Mouse (Mus musculus) fibroblast of lung, adult 2 months (primary cell): ENCODE measurements around the gene Tmem120a.

Source experiments
- DNase-seq: peaks from one replicate; pipeline ENCODE4 v3.0.0-alpha.2; 2011; ENCODE audit warnings: low read depth

Gene Tmem120a

GRCm38 (mm10) chr5:135709716-135710115, 34.5 kb downstream of the Tmem120a start:
- no peak for DNase-seq

- DNase-seq, result no peak
Measured at GRCm38 (mm10) chr5:135707855-135708254, 36.4 kb downstream of the Tmem120a start.

GRCm38 (mm10) chr5:135707039-135707438, 37.2 kb downstream of the Tmem120a start:
- no peak for DNase-seq

DNA sequence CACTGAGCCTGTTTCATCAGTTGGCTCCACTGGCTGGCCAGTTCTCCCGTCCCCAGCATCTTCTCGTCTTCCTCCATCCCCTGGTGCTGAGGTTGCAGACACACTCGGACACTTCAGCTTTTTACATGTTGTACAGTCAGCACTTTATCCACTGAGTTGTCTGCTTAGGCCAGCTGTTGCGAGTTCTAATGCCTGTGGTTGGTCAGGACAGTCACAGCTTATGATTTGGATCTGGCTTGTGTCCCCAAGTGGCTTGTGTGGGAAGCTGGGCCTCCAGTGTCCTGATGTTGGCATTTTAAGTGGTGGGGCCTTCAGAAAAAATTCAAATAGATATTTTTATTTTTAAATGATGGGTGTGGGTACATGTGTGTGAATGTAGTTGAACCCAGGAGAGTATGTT, 38.9 kb downstream of the Tmem120a start:
- no peak for DNase-seq

GRCm38 (mm10) chr5:135703431-135703830, 40.8 kb downstream of the Tmem120a start:
- DNase-seq, result no peak

- peak; percentile 91 for DNase-seq
Measured at GRCm38 (mm10) chr5:135702682-135703192, 41.5 kb downstream of the Tmem120a start.

- DNase-seq, result no peak
Measured at GRCm38 (mm10) chr5:135702190-135702589, 42.1 kb downstream of the Tmem120a start.

DNA sequence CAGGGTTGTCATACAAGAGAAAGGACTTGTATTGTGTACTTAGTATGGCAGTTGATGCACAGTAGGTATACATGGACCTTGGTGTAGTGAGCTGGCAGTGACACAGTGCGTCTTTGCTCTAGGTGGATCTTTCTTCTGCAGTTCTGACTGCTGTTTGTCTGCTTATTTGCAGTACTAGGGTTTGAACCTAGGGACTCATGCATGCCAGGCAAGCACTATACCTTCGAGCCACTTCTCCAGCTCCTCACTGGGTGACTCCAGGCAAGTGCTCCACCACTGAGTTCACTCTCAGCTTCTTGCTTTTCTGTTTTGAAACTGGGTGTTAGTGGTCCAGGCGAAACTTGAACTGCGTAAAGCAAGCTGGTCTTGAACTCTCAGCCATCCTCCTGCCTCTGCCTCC, 42.6 kb downstream of the Tmem120a start:
- no peak for DNase-seq

DNA sequence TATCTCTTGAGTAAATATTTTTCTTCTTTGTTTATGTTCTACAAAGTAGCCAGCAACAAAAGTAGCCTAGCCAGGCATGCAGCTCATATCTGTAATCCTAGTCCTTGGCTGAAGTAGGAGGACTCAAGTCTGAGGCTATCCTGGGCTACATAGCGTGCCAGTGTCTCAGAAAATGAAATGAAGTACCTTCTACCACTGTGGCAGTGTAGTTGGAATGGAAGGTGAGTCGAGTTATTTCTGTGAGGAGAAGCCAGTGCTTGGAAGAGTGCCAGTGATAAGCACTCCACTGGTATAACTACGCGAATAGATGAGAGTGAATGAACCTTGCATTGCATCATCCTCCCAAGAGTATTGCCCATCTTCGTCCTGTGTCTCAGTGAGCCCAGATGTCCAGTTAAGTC, 46.5 kb downstream of the Tmem120a start:
- no peak for DNase-seq

GRCm38 (mm10) chr5:135695277-135695721, 48.9 kb downstream of the Tmem120a start:
- DNase-seq, result no peak

- DNase-seq, result no peak
Measured at GRCm38 (mm10) chr5:135693281-135693853, 50.9 kb downstream of the Tmem120a start.

- no peak for DNase-seq
Measured at GRCm38 (mm10) chr5:135691266-135691665, 53.0 kb downstream of the Tmem120a start.

- DNase-seq, result no peak
Measured at GRCm38 (mm10) chr5:135690401-135690800, 53.8 kb downstream of the Tmem120a start.
